8 mouse cellular contexts compared by ENCODE assay signal in the genomic region with DNA sequence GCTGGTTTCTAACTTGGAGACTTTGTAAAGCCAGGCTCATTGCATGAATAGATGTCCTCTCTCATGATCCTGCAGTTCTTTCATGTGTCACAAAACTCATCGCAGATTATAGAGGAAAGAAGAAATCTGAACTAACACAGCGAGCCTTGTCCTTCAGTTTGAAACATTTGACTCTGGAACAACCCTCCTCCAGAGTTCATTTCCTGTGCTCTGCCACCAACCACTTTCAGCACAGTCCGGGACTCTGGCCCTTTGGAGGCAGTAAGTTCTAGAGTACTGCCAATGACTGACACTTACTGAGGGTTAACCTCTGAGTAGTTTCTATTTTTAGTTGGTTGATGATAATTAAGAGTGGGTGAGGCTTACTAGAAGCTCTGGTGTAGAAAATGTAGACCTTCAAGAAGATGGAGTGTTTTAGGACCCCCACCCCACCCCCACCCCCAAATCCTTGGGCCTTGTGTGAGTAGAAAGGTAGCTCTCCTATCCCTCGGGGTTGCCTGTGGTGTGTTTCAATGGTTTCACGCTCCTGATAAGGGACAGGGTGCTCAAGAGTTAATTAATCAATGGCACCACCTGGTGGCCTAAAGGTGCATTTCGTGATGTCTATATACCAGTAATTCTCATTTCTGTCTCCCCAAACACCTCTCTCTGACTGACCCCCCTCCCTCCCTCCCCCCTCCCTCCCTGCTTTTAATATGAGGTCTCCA. TPM values are rescaled to one million over a fixed set of nuclear protein-coding genes. Genes with fewer than 3 reads are reported as not detected.
DNase-seq lines count a peak whose midpoint lies in the region; ATAC-seq and TF ChIP-seq lines count a peak whose summit lies in the region.

No protein-coding gene starts in this region.

- H3K9ac ChIP-seq in lung, embryonic 14.5 days, result no peak overlapping the region

- peak; percentile 78 for ATAC-seq in frontal cortex, adult (ENCODE audit: low TSS enrichment)
- ATAC-seq in hematopoietic stem cell, adult 5-6 weeks (replicated peaks in 1 of 2; ENCODE audit: insufficient read depth in 1 of 2, low FRiP score in 2 of 2, low TSS enrichment in 1 of 2, low read depth in 1 of 2, poor library complexity in 2 of 2, severe bottlenecking in 2 of 2), result peak; percentile 91 to 95
- peak; percentile 80 for ATAC-seq in lung, embryonic 14.5 days (ENCODE audit: insufficient read depth)
- peak; percentile 89 for ATAC-seq in neutrophil, adult 5-6 weeks (ENCODE audit: extremely low read depth, insufficient number of reproducible peaks, low FRiP score, poor library complexity, severe bottlenecking)

- 0 out of 2 replicates have a peak overlapping the region, but pooled peaks have one; percentile 15 for H3K27ac ChIP-seq in layer of hippocampus, adult 2 months
- peak overlapping the region; percentile 27; the same call in 1 of the 2 replicates for H3K27ac ChIP-seq in lung, embryonic 14.5 days (ENCODE audit: low read depth)

- peak overlapping the region; percentile 16; the same call in 1 of the 2 replicates for H3K4me2 ChIP-seq in lung, embryonic 14.5 days

- peak; percentile 73 for TF ChIP-seq CTCF in layer of hippocampus, adult 2 months (conservative IDR thresholded peaks at IDR 0.05)
- peak; percentile 74 for TF ChIP-seq CTCF in lung, embryonic 14.5 days (IDR thresholded peaks at IDR 0.05; ENCODE audit: low read depth)

- no peaks in the 10 kb centered on the region for H3K4me1 ChIP-seq in lung, embryonic 14.5 days (ENCODE audit: insufficient read depth)

- no peaks in the 10 kb centered on the region for H3K9me3 ChIP-seq in lung, embryonic 14.5 days (ENCODE audit: low read depth, low read length)

- 27% methylated on average over 6 of the region's 6 CpGs for WGBS in lung, embryonic 14.5 days

- H3K4me3 ChIP-seq in layer of hippocampus, adult 2 months, result no peak overlapping the region
- no peak overlapping the region for H3K4me3 ChIP-seq in lung, embryonic 14.5 days (ENCODE audit: low read depth, low read length)

- H3K27me3 ChIP-seq in lung, embryonic 14.5 days (ENCODE audit: insufficient read depth, low read length), result no peaks in the 10 kb centered on the region

- DNase-seq in MN1 (ENCODE audit: low spot score), result peak; percentile 90
- DNase-seq in cerebellum, adult 8-10 months, result peak; percentile 83
- DNase-seq in layer of hippocampus, adult 2 months (ENCODE audit: low spot score in 2 of 2), result peak; percentile 74 to 83
- DNase-seq in lung, embryonic 14.5 days, result peak; percentile 93
- DNase-seq in testis, postnatal 14 days (ENCODE audit: low spot score), result peak; percentile 37

- H3K36me3 ChIP-seq in lung, embryonic 14.5 days (ENCODE audit: insufficient read depth), result no peaks in the 10 kb centered on the region

RNA-seq across cellular contexts. Expression of a gene that starts 31.8 kb away (rescaled TPM):
- total RNA-seq in hematopoietic stem cell, adult 5-6 weeks (2017), result 12.5 and 14.4 TPM in 2 replicates
- 10 to 100 TPM in 1 of 2 experiments, 1 to 10 TPM in 1; 8.9 to 10.1 TPM for total RNA-seq in layer of hippocampus, adult 2 months (2021)
- polyA plus RNA-seq in lung, embryonic 14.5 days (2014; fragmentation: Nextera tagmentation; extraction: Ambion mirVana), result 9.5 and 10.2 TPM in 2 replicates
- 3.3 and 3.4 TPM in 2 replicates for total RNA-seq in neutrophil, adult 5-6 weeks (2017)

Comparison
In these comparisons a context has a peak if more than half of its experiments do, and no peak if none do; other contexts are left out.
1. DNase-seq: peak in every context shown above with its lines; median percentile 93 in lung, embryonic 14.5 days; 90 in MN1; 83 in cerebellum, adult 8-10 months; 78 in layer of hippocampus, adult 2 months; 37 in testis, postnatal 14 days.